Mouse (Mus musculus) right cerebral cortex, postnatal 10 days (tissue): ENCODE results near the gene Ttn.

Experiments
- DNase-seq, 2 experiments: peaks; one replicate each; pipeline ENCODE4 v3.0.0; 2021; ENCODE audit warnings: low spot score in 2 of 2

The Ttn gene

DNA sequence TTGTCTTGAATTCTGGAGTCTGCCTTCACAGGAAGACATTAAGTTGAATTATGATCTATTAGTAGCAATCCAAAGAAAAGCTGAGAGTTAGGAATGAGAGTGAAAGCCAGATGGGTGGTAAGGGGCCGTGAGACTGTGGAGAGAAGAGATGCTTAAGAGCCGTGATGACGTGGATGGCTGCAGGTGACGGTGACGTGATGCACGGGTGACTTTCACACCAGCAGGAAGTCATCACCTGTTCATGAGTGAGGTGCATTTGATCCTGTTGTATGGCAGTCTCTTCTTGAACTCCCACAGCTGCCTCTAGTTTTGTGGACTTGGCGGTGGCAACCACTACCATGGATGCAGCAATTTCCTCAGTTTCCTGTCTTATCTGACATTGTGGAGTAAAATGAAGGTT lies 16.8 kb downstream of the Ttn start:
- no peak for DNase-seq

DNA sequence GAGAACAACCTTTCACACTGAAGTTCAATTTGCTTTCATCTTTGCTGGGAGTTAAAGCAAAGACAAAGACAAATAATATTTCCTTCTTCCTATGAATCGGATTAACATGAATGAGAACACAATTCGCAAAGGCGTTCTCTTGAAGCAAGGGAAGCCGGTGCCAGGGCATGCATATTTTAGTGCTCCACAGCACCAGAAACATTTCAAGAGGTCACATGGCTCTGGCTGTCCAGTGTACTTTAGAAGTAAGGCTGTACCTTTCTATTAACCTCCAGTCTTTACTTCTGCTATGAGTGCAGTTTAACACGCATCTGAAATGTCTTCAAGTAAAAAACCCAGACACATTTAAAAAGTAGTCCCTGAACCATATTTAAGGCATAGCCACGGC lies 20.3 kb downstream of the Ttn start:
- no peak for DNase-seq

DNA sequence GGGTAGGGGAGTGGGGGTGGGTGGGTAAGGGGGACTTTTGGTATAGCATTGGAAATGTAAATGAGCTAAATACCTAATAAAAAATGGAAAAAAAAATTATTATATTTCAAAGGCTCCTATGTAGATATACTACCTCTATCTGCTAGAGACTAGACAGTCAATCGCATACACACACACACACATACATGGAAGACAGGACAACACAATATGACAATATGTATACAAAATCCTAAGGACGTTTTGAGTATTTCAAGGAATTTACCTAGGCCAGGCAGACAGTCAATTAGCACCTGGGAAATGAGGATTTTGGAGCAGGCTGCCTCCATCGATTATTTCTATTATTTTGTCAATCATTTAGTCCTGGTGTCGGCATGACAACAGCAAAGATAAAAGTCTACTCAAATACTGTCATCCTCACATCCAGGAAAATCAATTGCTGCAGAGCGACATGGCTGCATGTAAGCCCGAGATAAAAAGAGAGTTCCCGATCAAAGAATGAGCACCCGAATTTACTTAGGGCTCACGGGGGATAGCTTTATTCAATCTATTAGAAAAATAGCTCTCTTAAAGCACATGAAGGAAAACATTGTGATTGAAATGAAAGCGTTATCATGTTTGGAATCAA lies 20.8 kb downstream of the Ttn start:
- no peak for DNase-seq

DNA sequence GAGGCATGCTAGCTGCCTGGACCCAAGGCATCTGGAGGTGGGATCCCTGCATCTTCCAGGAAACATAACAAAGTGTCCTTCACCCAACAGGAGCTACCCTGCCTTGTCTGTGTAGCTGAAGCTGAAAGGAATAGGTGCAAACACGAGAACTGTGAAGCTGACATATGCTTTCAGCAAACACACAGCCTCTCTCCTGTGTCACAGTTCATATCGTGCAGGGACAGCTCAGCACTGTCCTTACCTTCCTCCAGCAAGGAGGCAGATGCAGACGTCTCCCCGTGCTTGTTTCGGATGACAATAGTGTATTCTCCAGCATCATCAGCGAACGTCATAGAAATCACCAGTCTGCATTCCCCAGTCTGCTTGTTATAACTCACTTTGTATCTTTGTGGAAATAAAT lies 32.6 kb downstream of the Ttn start:
- DNase-seq = no peak

DNA sequence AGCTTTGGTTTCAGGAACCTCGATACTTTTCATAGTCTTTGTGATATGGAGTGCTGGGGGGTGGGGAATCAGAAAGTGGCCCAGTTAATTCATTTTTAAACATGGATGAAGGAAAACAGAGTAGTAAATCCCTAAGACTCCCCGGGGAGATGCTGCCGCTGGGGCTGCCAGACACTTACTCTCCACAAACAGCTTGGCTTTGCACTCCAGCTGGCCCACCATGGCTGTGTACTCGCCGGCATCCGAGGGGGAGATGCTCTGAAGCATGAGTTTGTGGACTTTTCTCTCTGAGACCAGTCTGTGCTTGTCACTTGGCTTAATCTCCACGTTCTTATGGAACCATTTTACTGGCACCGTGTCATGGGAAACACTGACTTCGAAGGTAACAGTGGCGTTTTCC lies 43.8 kb downstream of the Ttn start:
- peak in 1 of 2 experiments; percentile 26 for DNase-seq

DNA sequence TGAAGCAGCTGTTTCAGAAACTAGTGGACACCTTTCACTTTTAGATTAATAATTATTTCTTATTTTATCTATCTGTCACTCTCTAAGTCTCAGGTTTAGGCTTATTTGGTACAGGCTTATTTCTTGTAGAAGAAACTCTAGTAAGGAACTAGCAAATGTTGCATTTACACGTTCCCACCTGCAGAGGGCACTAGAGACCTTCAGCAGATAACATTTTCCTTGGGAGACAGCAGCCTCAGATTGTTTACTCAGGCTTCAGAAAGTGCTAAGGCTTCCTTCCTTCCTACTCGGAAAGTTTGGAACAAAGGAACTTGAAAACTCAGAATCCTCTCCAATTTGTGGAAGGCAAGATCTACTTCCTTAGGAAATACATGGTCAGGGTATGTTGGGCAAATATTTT lies 52.6 kb downstream of the Ttn start:
- peak; percentile 77 to 86 for DNase-seq

DNA sequence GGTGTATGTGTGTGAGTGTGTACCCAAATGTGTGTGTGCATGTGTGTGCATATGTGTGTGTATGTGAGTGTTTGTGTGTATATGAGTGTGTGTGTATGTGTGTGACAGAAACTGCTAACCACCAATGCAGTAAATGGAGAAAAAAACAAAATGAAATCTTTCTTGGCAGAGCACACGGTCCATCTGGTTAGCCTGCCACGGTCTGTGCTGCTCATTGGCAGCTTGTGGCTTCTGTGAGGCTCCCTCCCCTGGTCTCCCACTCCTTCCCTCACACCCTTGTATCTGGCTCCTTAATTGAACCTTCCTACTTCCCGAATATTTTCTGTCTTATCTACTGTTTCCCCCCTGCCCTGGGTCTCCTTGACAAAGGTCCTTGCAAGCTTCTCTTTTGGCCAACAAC lies 53.5 kb downstream of the Ttn start:
- DNase-seq = peak in 1 of 2 experiments; percentile 43

DNA sequence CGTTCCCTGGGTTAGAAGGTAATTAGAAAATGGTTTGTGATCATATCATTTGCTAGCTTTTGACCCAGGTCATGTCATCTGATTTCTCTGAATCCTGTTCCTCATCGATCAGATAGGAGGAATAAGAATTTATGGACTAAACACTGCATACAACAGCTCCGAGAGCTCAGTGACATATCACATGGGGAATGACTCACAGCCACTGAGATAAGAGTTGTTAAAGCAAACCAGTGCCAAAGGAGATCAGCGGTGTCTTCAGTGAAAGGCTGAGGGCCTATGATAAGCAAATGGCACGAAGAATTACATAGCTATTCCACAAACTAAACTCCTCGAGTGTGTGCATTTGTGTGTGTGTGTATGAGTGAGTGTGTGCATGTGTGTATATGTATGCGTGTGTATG lies 54.0 kb downstream of the Ttn start:
- no peak for DNase-seq

DNA sequence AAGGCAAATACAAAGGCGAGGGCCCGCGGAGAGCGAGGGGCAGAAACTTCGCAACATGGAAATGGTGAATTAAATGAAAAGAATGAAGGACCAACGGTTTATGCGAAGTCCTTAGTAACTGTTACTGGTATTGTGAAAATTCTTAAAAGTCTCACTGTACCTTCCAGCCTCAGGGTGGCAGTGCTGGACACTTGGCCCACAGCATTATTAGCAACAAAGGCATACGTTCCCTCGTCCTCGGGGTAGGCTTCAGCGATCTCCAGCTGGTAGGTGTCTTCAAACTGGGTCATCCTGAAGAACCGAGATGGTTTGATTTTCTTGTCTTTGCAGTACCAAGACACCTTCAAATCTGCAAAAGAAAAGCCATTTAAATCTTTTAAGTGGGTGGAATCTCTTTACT lies 55.4 kb downstream of the Ttn start:
- DNase-seq = no peak

DNA sequence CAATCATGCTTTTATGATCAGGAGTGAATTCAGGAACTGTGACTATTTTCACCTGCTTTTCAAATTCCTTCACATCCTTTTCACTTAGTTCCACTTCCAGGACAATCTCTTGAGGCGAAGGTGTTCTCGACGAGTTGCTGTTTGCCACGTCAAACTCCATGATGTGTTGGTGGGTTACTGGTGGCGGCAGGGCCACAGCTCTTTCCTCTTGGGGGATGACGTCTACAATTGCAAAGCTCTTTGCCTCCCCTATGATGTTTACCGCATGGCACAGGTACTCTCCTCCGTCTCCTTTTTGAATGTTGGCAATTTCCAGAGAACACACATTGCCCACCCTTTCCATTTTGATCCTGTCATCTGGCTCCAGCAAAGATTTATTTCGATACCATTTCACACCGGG lies 67.4 kb downstream of the Ttn start:
- no peak for DNase-seq

DNA sequence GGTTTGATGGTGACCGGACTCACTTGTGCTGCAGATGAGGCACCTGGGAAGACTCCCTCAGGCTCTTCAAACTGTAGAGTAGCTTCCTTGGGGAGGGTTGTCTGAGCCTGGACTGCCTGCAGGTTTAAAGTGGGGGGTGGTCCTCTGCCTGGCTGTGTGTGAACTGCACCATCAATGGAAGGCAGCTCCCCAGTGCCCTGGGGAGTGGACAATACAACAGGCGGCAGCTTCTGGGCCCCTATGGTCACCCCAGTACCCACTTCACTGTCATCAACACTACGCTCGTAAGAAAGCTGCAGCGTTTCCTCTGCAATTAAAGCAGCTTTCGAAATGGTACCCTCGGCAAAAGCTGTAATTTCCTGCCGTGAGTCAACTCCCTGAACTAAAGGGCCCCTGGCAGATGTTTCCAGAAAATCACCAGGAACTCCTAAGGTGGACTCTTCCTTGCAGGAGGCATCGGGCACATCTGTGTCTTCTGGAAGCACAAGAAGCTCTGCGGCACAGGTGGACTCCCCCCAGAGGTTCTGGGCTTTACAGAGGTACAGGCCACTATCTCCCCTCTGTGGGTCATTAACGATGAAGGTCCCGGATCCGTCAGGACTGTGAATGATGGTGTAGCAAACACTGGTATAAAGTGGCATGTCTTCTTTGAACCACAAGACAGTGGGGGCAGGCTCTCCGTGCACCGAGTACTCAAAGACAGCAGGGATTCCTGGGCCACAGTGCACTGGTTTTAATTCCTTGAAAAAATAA lies 73.5 kb downstream of the Ttn start:
- no peak for DNase-seq

DNA sequence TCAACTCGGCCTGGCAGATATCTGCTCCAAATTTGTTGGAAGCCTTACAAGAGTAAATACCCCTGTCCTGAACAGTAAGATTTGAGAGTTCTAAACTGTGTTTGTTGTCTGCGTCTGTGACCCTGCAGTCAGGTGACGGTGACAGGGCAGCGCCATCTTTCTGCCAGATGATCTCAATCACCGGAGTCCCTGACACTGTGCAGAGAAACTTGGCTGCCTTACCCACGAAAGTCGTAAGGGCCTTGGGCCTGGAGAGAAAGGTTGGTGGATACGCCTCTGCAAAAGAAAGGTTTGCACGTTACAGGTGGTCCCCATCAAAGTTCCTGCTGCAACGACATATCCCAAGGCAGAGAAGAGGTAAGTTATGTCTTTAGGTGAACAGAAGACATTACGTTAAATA lies 79.0 kb downstream of the Ttn start:
- no peak for DNase-seq

DNA sequence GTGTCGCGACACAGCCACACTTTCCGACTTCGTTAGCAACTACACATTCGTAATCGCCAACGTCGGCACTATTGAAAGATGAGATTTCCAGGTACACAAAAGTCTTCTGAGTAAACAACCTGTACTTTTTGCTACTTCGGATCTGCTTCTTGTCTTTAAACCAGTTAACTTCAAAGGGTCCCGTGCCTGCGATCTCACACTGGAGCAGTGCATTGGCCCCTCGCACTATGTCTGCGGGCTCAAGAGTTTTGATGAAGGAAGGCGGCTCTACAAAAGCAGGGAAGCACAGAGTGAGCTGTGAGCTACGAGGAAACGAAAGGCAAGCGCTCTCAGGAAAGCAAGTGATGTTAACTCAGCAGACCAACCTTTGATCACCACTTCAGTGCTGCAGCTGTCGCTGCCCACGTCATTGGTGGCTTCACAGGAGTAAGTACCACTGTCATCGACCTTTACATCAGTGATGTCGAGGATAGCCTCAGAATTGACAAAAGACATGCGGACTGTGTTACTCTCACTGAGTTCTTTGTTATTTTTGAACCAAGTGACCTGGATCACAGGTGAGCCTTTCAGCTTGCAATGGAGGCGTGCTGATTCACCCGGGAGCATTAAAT lies 80.8 kb downstream of the Ttn start:
- no peak for DNase-seq

DNA sequence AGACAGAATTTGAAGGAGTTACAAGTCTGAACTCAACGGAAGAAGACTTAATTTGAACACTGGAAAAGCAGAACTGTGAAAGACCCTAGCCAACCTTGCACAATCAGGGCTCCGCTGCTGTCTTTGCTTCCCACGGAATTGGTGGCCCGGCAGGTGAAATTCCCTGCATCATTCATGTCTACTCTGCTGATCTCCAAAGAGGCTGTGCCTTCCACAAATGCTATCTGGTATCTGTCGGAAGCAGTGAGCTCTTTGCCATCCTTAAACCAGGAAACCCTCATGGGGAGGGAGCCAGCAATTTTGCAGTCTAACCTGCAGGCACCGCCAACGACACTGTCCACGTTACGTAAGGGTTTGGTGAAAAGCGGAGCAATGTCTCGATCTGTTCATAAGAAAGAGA lies 82.5 kb downstream of the Ttn start:
- DNase-seq = no peak

DNA sequence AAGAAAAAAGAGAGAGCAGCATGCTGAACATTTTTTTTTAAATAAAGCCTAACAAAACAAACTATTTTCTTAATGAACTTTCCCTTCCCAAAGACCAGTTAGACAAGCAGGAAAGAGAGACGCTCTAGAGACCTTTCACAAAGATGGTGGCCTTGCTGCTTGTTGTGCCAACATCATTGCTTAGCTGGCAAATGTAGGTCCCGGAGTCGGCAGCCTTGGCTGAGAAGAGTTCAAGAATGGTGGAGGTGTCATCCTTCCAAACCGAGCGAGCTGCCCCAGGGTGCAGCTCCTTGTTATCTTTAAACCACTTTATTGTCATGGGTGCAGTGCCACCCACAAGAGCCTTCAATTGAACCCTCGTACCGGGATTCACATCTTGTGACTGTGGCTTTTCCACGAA lies 85.4 kb downstream of the Ttn start:
- DNase-seq = no peak

DNA sequence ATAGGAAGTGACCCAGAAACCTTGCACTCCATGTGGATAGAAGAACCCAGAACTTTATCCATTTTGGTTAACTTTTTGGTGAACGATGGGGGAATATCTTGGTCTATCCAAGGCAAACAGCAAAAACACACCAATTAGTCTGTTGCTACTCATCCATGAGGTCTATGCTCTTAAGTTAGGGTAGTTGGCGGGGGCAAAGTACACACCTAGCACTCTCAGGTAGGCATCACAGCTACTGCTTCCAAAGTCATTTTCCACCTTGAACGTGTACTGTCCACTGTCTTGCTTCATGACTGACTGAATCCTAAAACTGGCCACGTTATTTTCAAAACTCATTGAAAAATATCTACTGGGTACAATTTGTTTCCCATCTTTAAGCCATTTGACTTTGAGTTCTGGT lies 87.0 kb downstream of the Ttn start:
- no peak for DNase-seq

DNA sequence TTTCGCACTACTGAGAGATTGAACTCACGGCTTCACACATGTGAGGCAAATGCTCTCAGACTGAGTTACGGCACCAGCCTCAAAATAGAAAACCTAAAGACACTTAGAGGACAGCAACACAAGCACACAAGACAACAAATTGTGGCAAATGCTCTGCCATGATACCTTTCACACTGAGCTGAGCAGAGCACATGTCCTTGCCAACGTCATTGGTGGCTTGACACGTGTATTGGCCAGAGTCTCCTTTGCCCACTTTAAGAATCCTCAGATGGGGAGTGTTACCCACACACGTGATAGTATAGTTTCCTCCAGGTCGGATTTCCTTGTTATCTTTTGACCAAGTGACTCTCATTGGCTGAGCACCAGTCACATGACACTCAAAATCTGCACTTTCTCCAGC lies 93.6 kb downstream of the Ttn start:
- no peak for DNase-seq

DNA sequence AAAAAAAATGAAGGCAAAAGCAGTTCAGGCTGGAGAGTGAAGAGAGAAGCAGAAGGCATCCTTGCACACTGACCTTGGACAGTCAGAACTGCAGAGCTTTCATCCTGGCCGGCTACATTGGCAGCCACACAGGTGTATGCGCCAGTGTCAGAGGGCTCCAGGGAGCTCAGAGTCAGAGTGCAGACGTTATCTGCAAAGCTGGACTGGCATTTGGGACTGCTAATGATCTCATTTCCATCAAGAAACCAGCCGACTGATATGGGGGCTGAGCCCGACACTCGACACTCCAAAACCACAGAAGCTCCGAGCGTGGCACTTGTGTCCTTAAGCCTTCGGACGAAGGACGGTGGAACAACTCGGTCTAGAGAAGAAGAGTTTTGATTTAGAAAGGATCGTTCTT lies 96.5 kb downstream of the Ttn start:
- no peak for DNase-seq

DNA sequence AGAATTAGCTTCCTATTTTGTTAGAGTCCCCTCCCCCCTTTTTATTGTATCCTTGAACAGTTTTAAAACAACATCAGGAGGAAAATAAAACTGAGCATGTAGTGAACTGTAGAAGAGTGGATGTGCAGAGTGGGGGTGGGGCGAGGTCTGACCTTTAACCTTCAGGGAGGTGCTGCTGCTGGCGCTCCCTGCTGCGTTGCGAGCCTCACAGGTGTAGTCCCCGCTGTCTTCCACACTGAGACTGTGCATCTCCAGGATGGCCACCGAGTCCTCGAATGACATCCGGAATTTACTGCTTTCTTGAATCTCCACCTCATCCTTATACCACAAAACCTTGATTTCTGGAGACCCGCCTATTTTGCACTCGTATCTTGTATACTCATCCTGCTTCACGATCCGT lies 100.9 kb downstream of the Ttn start:
- no peak for DNase-seq

DNA sequence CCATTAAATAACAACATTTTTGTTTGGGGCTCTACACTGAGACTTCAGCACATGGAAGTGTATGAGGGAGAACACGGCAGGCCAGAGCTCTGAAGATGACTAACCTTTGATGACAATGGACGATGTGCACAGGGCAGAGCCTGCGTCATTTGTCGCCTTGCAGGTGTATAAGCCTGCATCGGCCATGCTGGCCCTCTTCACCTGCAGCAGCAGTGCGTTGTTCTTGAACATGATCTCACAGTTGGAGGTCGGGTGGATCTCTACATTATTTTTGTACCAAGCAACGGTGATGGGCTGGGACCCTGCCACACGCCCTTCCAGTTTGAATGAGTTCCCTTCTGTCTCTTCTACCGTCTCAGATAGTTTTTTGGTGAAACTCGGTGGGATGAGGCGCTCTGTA lies 106.8 kb downstream of the Ttn start:
- no peak for DNase-seq

DNA sequence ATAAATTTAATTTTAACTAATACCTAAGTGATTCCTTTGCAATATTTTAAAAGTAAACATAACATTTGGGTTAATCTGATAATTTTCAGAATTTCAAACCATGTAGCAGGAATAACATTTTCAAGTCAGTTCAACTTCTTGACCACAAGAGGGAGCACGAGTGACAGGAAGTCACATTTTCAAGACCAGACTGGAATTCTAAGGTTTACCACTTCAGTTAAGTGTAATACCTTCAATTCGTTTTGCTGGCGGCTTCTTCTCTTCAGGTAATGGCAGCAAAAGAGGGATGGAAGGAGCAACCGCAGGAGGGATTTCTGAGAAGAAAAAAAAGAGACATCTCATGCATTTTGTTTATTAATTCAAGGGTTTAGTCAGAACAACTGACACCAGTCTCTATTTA lies 115.4 kb downstream of the Ttn start:
- DNase-seq = peak; percentile 29 to 37

DNA sequence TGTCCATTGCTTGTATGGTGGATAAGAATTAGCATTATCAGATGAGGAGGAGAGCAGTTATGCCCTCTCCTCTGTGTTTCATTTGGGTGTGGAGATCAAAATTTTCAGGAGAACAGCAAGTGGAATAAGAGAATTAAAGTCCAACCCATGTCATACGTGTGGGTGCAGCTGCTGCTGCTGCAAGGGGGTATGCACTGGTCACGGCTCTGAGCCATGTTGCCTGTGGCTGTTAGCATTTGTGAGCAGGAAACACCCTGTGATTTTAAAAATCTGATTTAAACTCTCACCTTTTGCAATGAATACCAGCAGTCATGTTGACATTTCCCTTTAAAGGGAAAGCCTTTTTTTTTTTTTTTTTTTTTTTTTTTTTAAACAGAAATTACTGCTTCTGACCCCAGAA lies 116.8 kb downstream of the Ttn start:
- no peak for DNase-seq

DNA sequence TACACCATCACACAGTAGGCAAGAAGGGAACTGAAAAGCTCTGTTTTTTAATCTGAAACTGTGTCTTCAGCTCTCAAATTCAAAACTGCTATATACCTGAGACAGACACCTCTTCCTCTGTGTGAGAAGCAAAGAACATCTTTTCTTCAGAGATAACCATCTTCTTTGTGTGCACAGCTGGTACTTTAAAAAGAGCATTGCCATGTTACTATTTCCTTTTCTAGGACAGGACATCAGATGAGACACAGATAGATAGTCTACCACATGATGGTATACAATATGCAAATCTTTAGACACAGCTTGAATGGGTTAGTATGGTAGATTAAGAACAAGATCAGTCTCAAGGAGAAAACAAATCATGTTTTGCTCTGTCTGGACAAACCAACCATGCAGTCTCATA lies 121.0 kb downstream of the Ttn start:
- DNase-seq = no peak

DNA sequence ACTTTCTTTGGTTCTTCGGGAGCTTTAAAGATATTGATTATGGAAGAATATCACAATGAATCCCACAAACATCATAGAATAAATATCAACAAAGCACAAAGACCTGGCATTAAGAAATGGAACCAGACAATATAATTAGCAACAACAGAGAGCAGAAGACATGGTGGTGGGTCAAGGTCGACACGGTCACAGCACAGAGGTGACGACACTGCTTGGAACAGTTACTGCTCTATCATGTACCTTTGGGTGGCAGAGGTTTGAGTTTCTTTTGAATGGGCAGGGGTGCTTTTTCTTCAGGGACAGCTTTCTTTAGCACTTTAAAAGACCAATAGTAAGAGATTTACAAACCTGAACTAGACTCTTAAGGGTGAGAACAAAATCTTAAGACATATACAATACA lies 132.3 kb downstream of the Ttn start:
- no peak for DNase-seq
